Mouse (Mus musculus) forebrain, embryonic 14.5 days (tissue): ENCODE measurements around the gene Grm4. TPM values are rescaled to one million over a fixed set of nuclear protein-coding genes. Genes with fewer than 3 reads are reported as not detected.

Experiments used
- ATAC-seq: fragments of 200-750 bp; cut with Nextera tagmentation; 2 replicates; pipeline ENCODE4 v1.8.0; 2017; ENCODE audit warnings: mild to moderate bottlenecking, moderate library complexity
- DNase-seq: peaks from one replicate; pipeline ENCODE4 v3.0.0-alpha.2; 2015; ENCODE audit warnings: low spot score
- H3K27ac ChIP-seq: fragments of 300-500 bp; sonication (generic); 2 replicates; pipeline ENCODE4 v1.5.1; 2014; ENCODE audit warnings: low read depth, mild to moderate bottlenecking, control low read depth, low read length, moderate library complexity
- H3K27me3 ChIP-seq: fragments of 300-500 bp; sonication (generic); replicated peaks from 2 replicates; pipeline ENCODE4 v1.6.1; 2014; ENCODE audit warnings: low read length, control low read depth, mixed read lengths; ENCODE audit not compliant: control insufficient read depth, insufficient read depth
- H3K36me3 ChIP-seq: fragments of 300-500 bp; sonication (generic); 2 replicates; pipeline ENCODE4 v1.6.1; 2014; ENCODE audit warnings: low read length, control low read depth; ENCODE audit not compliant: control insufficient read depth, insufficient read depth
- H3K4me1 ChIP-seq: fragments of 300-500 bp; sonication (generic); 2 replicates; pipeline ENCODE4 v1.6.1; 2014; ENCODE audit warnings: antibody characterized with exemption, low read length, control low read depth; ENCODE audit not compliant: control insufficient read depth, insufficient read depth
- H3K4me2 ChIP-seq: fragments of 300-500 bp; sonication (generic); 2 replicates; pipeline ENCODE4 v1.6.1; 2014; ENCODE audit warnings: mild to moderate bottlenecking, control low read depth, low read length
- H3K4me3 ChIP-seq: fragments of 300-500 bp; sonication (generic); 2 replicates; pipeline ENCODE4 v1.5.1; 2014; ENCODE audit warnings: low read depth, low read length, control low read depth
- H3K9ac ChIP-seq: fragments of 300-500 bp; sonication (generic); 2 replicates; pipeline ENCODE4 v1.6.1; 2014; ENCODE audit warnings: mild to moderate bottlenecking, low read length, control low read depth, moderate library complexity
- H3K9me3 ChIP-seq: fragments of 300-500 bp; sonication (generic); replicated peaks from 2 replicates; pipeline ENCODE4 v1.6.1; 2016; ENCODE audit warnings: low read length, control low read depth, mixed read lengths; ENCODE audit not compliant: control insufficient read depth
- WGBS: fragments of 180-500 bp; shearing (Covaris S2); extraction: QIAGEN DNeasy Blood & Tissue Kit; methylation state at CpG from one replicate; pipeline ENCODE4 v1.1.7; 2014; 5-methylcytosine and 5-hydroxymethylcytosine counted together
- polyA plus RNA-seq: library from polyadenylated mRNA; unstranded; fragments of >200 nt; fragmentation: Nextera tagmentation; extraction: Ambion mirVana; gene quantifications from 2 replicates; pipeline ENCODE4 v1.2.1, GENCODE M21; 2014

Grm4 gene
- polyA plus RNA-seq, 1 experiment from 2014 or later, result 2.0 TPM

DNA sequence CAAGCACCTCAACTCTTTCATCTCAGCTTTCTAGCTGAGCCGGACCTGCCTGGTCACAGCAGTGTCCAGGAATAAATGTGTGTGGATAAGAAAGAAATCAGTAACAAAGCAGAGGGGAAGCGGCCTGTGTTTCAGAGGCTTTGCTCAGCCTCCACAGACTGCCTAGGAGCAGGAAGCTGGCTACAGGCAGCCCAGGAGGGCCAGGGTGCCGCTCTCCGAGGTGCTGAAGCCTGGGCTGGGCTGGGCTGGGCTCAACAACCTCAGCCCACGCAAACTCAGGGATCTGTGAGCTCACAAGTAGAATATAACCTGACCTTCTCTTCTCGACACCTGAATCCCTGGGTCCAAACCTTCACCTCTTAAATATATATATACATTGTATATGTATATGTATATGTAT lies 54.6 kb downstream of the Grm4 start:
- no peak overlapping the region for H3K4me3 ChIP-seq
- H3K9ac ChIP-seq, result no peak overlapping the region
- H3K4me2 ChIP-seq, result no peak overlapping the region
- H3K4me1 ChIP-seq, result no peaks in the 10 kb centered on the region
- ATAC-seq, result no peak
- H3K27me3 ChIP-seq, result no peaks in the 10 kb centered on the region
- H3K27ac ChIP-seq, result no peak overlapping the region
- DNase-seq, result peak; percentile 31
- no peaks in the 10 kb centered on the region for H3K36me3 ChIP-seq
- no peaks in the 10 kb centered on the region for H3K9me3 ChIP-seq
- WGBS, result 31% methylated on average over 6 of the region's 6 CpGs

DNA sequence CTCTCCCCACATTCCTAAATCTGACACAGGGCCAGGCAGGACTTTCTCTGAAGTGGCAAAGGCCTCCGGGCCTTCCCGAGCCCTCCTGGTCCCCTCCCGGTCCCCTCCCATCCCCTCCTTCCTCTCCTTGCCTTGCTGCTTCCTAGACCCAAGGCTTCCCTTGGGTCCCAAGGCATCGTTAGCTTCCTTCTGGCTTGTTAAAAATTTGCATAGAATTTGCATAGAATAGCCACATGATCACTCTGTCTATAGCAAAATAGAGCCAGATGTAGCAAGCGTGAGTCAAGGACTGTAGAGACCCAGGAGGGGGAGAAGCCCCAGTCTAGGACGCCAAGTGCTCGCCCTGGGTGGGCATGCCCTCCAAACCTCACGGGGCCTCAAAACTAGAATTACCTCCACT lies 55.3 kb downstream of the Grm4 start:
- Histone ChIP-seq H3K9ac (no peak overlapping the region), H3K4me2 (no peak overlapping the region), H3K4me1 (no peaks in the 10 kb centered on the region), H3K27ac (no peak overlapping the region), H3K9me3 (no peaks in the 10 kb centered on the region), H3K27me3 (no peaks in the 10 kb centered on the region), H3K36me3 (no peaks in the 10 kb centered on the region), H3K4me3 (no peak overlapping the region)
- ATAC-seq, result no peak
- 67% methylated on average over 8 of the region's 8 CpGs for WGBS
- no peak for DNase-seq

DNA sequence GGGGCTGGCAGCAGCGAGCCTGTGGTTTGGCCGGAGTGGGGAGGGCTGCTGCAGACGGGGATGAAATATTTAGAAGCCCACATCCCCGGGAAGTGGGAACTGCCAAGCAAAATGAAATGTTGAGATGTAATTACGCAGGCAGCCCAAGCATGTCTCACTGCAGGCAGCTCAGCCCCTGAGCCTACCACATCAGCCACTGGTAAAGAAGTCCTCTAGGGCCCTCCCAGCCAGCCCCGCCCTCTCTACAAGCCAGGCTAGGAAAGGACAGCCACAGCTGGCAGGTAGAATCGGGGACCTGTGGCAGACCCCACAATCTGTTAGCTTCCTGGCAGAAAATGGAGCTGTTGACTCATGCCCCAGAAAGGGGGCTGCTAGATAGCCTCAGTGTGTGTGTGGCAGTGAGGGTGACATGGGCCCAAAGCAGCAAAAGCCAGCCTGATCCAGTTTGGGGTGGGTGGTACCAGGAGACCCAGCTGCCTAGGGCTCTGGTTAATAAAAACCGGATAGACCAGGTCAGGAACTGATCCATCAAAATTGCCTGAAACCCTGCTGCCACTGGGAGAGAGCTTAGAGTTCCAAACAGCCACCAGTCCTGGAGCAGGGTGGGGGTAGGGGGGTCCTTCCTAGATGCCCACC lies 56.8 kb downstream of the Grm4 start:
- H3K27ac ChIP-seq, result no peak overlapping the region
- H3K4me3 ChIP-seq, result no peak overlapping the region
- H3K27me3 ChIP-seq, result no peaks in the 10 kb centered on the region
- no peaks in the 10 kb centered on the region for H3K4me1 ChIP-seq
- WGBS, result 62% methylated on average over 8 of the region's 8 CpGs
- no peak overlapping the region for H3K4me2 ChIP-seq
- H3K36me3 ChIP-seq, result no peaks in the 10 kb centered on the region
- H3K9ac ChIP-seq, result no peak overlapping the region
- ATAC-seq (no peak), DNase-seq (no peak)
- no peaks in the 10 kb centered on the region for H3K9me3 ChIP-seq

DNA sequence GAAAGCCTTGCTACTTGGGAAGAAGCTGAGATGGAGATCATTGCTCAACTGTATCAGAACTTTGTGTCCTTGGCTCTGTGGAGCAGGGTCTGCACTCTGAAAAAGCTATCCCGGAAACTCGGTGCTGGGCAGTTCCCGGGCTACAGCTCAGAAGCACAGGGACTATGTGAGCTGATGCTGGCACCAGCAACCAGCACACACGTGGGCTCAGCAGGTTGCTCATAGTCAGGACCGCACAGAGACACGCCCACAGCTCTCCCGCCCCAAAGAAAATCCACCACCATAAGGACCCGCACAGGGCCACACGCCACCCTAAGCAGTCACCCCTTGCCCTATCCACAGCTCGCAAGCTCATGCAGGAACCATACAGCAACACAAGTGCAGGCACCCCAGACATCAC lies 61.2 kb downstream of the Grm4 start:
- Histone ChIP-seq H3K4me1 (no peaks in the 10 kb centered on the region), H3K4me3 (no peak overlapping the region), H3K4me2 (no peak overlapping the region), H3K27me3 (no peaks in the 10 kb centered on the region), H3K9me3 (no peaks in the 10 kb centered on the region), H3K9ac (no peak overlapping the region), H3K36me3 (no peaks in the 10 kb centered on the region), H3K27ac (no peak overlapping the region)
- WGBS, result 74% methylated on average over 10 of the region's 10 CpGs
- ATAC-seq (no peak), DNase-seq (no peak)

DNA sequence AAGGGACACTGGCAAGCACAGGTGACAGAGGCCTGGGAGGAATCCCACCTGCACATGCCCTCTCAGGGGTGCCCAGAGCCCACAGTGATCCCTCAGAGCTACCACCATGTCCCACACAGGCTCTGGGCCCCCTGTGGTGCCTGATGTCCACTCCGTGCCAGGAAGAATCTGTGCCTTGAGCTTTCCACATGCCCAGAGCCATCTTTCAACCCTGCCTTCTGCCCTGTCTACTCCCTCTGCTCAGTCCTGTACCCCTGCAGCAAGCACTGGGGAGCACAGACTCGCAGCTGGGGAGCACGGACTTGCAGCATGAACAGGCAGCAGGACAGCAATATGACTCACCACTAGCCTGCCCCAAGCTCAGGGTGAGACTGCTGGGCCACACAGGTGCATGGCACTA lies 62.0 kb downstream of the Grm4 start:
- Histone ChIP-seq H3K27me3 (no peaks in the 10 kb centered on the region), H3K4me3 (no peak overlapping the region), H3K4me1 (no peaks in the 10 kb centered on the region), H3K36me3 (no peaks in the 10 kb centered on the region), H3K4me2 (no peak overlapping the region), H3K9ac (no peak overlapping the region), H3K27ac (no peak overlapping the region), H3K9me3 (no peaks in the 10 kb centered on the region)
- ATAC-seq (no peak), DNase-seq (no peak)
- WGBS, result 80% methylated on average over 3 of the region's 3 CpGs

DNA sequence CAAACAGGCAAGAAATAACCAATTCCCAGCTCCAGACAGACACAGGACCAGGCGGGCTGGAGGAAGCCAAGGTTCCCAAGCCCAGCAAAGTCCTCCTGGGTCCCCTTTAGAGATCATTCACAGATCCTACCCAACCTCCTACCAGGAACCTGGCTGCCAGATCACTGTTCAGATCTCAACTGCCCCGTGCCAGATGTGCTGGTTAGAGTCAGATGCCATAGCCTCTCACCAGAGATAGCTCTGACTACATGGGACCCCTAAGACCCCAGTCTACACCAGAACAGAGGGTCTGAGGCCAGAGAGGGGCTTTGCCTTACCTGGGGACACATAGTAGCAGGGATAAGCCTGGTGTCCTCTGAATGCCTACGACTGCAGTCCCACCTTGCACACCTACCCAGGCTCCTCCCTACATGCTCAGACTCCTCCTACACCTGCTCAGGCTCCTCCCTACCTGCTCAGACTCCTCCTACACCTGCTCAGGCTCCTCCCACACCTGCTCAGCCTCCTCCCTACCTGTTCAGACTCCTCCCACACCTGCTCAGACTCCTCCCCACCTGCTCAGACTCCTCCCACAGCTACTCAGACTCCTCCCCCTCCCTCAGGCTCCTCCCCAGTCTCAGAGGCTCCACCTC lies 63.2 kb downstream of the Grm4 start:
- Histone ChIP-seq H3K27me3 (no peaks in the 10 kb centered on the region), H3K9ac (no peak overlapping the region), H3K36me3 (no peaks in the 10 kb centered on the region), H3K4me1 (no peaks in the 10 kb centered on the region), H3K9me3 (no peaks in the 10 kb centered on the region), H3K4me3 (no peak overlapping the region), H3K27ac (no peak overlapping the region), H3K4me2 (no peak overlapping the region)
- DNase-seq (no peak), ATAC-seq (no peak)
- WGBS, result 88% methylated on average over 3 of the region's 3 CpGs

DNA sequence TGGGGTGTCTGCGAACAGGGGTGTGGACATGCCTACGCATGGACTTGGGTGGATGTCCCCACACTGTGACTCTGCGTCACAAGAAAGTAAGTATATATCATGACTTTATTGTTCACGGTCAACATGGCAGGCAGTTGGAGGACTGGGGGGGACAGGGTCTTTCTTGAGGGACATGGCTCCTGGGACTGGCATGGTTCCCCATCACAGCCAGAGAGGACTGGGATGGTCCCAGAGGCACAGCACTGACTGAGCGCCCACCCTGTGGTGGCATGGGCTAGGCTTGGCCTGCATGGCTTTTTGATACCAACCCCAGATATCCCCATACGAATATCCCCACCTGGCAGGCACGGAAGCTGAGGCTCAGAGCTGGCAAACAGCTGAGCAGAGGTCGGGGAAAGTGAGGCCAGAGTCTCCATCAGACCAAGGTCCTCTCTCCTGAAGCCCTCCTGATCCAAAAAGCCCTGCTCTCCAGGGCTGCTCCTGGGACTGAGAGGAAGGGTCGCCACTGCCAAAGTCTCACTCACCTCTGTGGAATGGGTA lies 64.1 kb downstream of the Grm4 start:
- no peak for ATAC-seq
- H3K36me3 ChIP-seq, result no peaks in the 10 kb centered on the region

DNA sequence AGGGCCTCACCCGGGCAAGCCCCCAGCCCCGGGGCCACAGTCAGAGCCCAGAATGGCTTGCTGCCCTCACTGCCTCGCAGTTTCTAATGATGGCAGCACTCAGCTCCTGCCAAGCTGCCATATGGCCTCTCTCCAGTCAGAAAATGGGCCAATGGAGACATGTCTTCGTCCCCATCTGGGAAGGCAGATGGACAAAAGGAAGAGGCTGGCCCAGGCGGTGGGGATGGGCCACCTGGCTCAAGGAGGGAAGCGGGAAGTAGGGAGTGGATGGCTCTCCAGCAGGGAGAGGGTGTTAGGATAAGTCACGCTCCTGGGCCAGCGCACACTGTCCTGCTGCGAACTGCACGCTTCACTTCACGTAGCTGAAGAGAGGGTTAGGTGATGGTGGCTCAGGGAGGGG lies 64.8 kb downstream of the Grm4 start:
- no peak overlapping the region for H3K4me3 ChIP-seq
- H3K27ac ChIP-seq, result no peak overlapping the region
- ATAC-seq, result 0 out of 2 replicates have a peak, but pooled peaks have one; percentile 15
- H3K9ac ChIP-seq, result no peak overlapping the region
- no peaks in the 10 kb centered on the region for H3K9me3 ChIP-seq
- DNase-seq, result peak; percentile 57
- H3K27me3 ChIP-seq, result no peaks in the 10 kb centered on the region
- WGBS, result 58% methylated on average over 11 of the region's 11 CpGs
- no peak overlapping the region for H3K4me2 ChIP-seq
- no peaks in the 10 kb centered on the region for H3K36me3 ChIP-seq
- no peaks in the 10 kb centered on the region for H3K4me1 ChIP-seq

More for the DNA sequence above, 64.1 kb downstream of the Grm4 start:
- Histone ChIP-seq H3K9me3 (no peaks in the 10 kb centered on the region), H3K4me3 (no peak overlapping the region), H3K27me3 (no peaks in the 10 kb centered on the region), H3K27ac (no peak overlapping the region), H3K9ac (no peak overlapping the region), H3K4me2 (no peak overlapping the region), H3K4me1 (no peaks in the 10 kb centered on the region)
- WGBS, result 89% methylated on average over 9 of the region's 9 CpGs
- DNase-seq, result no peak

DNA sequence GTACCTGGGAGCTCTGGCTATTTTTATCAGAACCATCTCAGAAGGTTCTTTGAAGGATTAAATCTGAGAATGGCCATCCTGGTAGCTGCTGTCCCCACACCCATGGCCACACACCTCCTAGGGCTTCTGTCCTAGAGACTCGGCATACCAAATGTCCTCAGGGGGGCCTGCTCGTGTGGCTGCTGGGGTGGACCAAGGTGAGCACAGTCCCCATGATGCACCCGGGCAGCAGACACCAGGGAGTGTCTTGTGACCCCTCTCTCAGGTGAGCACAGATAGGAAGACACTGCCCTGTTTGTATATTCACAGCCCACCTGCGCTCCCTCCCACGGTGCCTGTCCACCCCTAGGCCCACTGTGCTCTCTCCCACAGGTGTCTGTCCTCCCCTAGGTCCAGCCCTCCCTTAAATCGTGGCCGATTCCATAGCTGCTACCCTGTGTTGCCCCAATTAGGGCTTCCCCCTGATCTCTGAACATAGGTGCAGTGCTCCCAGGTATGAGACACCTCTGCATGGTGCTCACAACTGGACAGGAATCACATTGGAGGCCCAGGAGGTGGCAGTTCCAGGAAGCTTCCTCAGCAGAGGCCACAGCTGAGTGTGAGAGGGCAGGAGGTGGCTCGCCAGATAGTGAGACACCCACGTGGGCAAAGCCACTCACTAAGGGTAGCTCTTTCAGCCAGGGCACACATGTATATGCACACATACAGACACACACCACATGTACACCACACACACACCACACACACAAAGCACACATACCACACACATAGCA lies 66.0 kb downstream of the Grm4 start:
- Histone ChIP-seq H3K27ac (no peak overlapping the region), H3K4me3 (no peak overlapping the region), H3K27me3 (no peaks in the 10 kb centered on the region), H3K4me2 (no peak overlapping the region), H3K36me3 (no peaks in the 10 kb centered on the region), H3K9me3 (no peaks in the 10 kb centered on the region), H3K9ac (no peak overlapping the region), H3K4me1 (no peaks in the 10 kb centered on the region)
- 84% methylated on average over 9 of the region's 9 CpGs for WGBS
- no peak for ATAC-seq
- no peak for DNase-seq
